Mouse (Mus musculus): Measurements from ENCODE around the gene Egfl6. TPM values are rescaled to one million over a fixed set of nuclear protein-coding genes. Genes with fewer than 3 reads are reported as not detected.

The Egfl6 gene
- total RNA-seq, 2 experiments from 2014 or later, result 33.3 to 36.4 TPM

DNA sequence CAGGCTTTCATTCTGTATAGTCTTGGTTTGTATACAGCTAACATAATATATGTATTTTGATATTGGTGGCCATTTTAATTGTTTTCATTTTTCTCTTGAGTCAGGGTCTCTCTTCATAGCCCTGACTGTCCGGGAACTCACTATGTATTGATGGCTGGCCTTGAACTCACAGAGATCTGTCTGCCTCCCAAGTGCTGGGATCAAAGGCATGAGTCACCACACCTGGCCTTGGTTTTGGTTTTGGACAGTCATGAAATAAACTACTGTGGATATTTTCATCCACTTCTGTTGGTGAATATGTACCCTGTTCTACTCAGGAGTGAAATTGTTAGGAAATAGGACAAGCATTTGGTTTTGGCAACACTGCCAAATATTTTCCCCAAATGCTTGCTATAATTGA lies 68.9 kb downstream of the Egfl6 start:
- peak; percentile 43 to 58 for DNase-seq

DNA sequence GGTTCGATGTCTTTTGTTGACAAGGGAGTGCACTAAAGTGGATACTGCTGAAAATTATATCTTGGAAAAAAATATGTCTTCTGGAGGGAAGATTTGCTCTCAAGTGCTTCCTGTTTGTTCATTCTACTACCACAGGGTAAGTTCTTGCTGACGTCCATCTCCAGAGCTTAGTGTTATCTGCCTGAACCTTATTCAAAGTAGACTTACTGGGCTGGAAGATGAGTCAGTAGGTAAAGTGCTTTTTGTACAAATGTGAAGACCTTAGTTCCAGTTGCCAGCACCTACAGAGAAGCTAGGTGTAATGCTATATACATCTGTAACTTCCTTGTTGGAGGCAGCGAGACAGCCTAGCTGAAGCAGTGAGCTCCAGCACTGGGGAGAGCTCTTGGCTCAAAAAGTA lies 69.6 kb downstream of the Egfl6 start:
- no peak for DNase-seq

DNA sequence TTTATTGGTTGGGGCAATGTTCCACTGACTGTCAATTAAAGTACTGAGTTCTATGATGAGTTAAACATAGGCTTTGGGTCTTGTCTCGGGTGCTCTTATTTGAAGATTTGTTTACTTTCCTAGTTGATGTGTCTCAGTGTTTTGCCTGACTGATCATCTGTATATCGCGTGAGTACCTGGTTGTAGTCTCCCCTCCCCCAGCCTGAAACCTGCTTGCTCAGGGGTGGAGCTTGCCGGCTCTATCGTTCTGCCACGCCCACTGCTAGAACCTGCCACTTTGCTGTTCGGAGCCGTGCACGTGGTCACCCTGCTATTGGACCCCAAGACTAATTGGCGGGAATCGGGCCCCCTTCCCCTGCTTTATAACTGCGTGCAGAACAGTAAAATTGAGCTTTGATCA lies 71.5 kb downstream of the Egfl6 start:
- peak in 1 of 2 experiments; percentile 21 for DNase-seq

DNA sequence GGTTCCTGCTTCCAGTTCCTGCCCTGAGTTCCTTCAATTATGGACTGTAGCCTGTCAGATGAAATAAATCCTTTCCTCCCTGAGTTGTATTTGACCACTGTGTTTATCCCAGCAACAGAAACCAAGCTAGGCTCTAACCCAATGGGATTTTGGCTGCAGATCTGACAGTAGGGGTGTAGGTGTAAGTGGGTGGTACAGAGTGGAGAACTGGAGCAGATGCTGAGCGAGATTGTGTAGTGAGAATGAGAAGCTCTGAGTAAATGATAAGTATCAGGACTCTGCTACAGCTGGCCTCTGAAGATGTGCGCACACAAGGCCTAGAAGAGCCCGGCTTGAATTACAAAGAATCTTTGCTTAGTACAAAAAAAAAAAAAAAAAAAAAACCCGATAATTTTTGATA lies 73.4 kb downstream of the Egfl6 start:
- DNase-seq, result no peak

DNA sequence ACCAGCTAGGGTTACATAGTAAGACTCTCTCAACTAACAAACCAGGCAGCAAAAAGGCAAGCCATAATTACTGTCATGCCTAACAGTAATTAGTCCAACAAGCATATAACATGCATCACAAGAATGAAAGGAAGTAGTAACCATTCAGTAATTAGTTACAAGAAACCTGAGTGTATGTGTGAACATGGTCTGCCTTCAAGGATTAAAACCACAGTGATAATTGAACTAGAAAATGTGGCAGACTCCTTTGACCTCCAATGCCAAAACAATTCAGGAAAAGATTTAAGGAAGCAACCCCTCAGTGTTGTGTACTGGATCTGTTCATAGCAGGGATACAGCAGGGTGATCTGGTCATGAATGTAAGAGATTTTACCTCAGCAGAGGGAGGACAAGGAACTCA lies 74.4 kb downstream of the Egfl6 start:
- DNase-seq, result no peak

DNA sequence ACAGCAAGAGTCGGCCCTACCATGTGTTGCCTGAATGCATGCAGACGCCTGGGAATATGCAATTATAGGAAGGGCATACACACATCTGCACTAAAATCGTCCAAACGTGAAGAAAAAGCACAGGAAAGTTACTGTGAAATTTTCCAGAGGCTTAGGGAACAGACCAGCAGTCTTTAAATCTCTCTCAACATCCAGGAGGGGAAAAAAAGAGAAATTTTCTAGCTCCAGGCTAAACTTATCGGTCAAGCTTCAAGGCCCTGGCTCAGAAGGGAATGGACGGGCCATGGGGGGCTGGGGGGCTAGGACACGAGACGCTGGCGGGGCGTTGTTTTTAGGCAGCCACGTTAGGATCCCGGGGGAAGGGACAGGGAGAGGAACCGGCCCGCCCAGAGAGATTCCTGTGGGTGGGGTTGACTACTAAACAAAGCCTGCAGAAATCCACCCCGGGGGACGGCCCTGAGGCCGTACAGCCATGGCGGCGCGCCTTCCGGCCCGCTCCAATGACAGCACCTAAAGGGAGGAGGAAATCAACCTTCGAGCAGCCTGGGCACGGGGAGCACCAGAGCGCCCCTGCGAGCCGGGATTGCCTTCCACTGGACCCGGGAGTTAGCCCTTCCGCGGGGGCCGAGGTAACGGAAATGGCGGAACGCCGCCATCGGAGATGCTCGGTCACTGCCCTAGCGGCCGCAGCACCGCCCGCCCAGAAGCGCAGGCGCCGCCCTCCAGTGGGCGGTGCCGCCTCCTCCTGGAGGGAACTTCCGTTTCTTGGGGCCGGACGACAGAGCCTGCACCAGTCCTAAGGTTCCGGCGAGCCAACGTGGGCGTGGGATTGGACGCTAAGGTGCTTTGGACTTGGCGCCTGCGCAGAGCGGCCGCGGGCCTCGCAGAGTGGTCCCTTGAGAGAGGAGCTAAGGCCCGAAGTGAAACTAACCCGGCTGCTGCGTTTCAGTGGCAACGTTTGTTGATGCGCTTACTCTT lies 75.5 kb downstream of the Egfl6 start:
- DNase-seq, result peak; percentile 93 to 94

DNA sequence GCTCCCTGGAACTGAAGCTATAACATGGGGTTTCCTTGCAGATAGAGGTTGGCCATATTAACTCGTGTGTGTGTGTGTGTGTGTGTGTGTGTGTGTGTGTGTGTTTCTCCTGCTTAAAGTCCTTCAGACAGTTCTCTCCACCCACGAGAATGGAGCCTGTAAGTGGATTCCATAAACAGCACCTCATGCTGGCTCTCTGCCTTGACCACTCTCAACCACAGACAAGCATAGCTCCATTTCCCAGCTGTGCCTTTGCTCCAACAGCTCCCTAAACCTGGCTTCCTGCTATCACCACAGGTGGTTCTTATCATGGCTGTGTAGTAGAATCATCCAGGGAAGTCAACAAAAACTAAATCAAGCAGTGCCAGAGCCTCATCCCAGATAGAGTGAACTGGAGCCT lies 81.1 kb downstream of the Egfl6 start:
- DNase-seq, result no peak

DNA sequence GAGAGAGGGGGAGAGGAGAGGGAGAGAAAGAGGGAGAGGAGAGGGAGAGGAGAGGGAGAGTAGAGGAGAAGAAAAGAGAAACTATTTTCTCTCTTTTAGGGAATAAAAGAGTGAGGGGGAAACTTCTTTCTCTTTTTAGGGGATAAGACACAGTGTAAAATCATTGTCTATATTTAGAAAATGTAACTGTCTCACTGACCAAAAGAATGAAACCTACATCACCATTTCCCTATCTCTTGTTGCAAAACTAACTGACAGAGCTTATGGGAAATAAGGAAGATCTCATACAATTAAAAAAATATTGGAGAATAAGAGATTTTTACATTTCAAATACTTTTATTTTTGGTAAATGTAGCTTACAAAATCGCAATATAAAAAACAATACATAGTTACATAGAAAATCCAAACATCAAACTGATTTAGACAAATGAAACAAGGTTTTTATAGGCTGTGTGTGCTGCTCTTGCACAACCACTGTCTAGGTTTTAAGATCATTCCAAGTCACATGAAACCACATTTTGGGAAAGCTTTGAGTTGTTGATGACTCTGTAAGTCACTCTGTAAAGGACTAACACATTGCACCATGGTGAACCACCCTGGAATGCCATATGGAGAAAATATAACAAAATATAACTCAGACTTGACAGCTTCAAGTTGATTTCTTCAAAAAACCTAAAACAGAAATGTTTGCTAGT lies 85.9 kb downstream of the Egfl6 start:
- DNase-seq, result no peak

DNA sequence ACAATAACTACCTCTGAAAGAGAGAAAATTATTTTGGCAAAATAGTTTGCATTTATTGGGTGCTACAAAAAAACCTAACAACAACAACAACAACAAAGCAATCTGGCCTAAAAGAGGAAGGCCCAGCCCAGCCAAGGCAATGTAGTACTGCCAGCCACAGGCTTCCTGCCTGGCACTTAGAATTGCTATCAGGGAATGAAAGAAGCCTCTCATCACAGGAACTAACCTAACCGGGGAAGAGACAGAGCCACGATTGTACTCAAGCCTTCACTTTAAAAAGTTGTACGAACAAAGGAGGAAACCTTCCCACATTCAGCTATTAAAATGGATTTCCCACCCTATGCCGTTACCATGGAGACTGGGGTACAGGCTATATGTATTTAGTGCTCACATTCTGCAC lies 87.7 kb downstream of the Egfl6 start:
- no peak for DNase-seq

DNA sequence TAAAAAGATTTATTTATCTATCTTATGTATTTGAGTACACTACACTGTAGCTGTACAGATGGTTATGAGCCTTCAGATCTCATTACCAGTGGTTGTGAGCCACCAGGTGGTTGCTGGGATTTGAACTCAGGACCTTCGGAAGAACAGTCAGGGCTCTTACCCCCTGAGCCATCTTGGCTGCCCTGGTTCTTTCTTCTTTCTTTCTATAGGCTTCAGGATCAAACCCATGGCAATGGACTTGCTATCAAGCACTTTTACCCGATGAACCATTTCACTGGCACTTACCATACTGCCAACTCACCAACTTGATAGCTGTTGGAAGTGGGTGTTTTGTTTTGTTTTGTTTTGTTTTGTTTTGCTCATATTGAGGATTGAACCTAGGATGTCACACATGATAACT lies 90.5 kb downstream of the Egfl6 start:
- no peak for DNase-seq

DNA sequence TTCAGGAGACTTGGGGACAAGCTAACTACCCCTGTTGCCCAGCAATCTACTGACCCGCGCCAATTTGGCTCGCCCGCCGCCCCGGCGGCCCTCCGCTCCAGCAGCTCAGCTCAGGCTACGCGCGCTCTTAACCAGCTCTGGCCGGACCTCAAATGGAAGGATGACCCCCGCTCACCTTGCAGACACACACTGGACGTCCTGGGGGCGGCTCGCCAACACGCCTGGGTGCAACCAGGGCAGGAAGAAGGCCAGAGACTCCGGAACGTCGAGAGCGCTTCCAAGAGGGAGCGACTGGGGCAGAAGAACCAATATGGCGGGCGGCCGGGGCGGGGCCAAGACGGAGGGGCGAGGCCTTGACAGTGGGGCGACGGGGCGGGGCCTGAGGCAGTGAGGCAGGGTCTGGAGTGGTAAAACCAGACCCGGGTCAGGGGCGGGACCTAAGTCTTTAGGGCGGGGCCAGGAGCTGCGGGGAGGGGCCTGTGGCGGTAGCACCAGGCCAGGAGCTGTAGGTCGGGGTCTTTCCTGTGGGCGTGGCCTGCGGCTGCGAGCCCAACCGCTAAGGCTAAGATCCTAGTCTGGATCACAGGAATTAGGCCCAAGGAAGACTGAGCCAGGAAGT lies 106.0 kb downstream of the Egfl6 start, which contains the start of gene Rab9:
TSS of gene Rab9 (minus strand) at position 503 of the 619 bp plus-strand sequence.
- peak; percentile 94 to 97 for DNase-seq

DNA sequence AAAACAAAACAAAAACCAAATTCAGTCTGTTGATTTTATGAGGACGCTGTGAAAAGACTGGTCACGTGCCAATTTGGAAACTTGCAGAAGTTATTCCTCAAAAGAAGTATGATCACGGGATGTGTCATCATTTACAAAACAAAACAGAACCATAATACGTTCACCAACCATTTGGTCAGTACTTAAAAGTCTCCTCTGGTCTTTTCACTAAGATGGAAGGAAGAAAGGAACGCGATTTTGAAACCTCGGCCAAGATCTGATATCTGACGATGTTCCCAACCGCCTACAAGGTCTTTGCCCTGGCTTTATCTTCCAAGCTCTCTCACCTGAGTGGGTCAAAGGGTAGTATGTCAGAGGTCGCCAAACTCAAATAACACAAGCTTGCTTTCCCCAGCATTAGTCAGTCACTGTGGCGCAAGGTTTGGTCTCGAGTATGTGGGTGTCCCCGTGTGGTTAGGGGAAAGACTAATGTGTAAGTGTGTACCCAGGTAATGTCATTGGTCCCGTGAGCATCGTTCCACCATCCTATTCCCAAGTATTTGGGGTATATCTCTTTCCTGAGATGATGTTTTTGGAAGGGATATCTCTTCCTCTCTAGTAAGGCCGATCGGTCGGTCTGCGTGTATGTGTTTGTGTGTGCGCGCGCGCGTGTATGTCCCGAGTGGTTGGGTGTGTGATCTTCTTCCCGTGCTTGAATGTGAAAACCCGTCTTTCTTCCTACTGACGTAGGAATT lies 106.7 kb downstream of the Egfl6 start:
- DNase-seq, result peak; percentile 10 to 30

DNA sequence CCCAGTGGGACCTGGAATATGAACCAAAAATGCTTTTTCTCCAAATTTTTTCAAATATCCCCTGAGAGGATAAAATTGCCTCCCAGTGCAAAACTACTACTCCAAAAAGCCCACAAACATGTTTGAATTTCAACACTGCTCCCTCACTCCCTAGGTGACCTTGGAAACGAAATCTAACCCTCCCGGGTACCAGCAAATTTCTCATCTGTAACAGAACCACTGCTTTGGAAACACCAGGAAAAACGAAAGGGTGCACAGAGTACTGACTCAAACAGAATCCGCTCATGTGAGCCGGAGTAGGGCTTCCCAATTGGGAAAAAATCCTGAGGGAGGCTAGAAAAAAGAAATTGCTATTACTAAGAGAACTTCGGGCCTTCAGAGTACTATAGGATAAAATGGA lies 108.1 kb downstream of the Egfl6 start:
- no peak for DNase-seq

Other genes starting within 250 kb of the Egfl6 start
- gene Trappc2, start 145.1 kb downstream of the Egfl6 start, total RNA-seq (2021), result 10 to 100 TPM; 23.4 to 24.4 TPM
- 1 to 10 TPM; 4.5 to 7.8 TPM for gene Ofd1, start 145.0 kb downstream of the Egfl6 start, total RNA-seq (2021)
- 10 to 100 TPM; 46.2 to 54.3 TPM for gene Rab9, start 105.9 kb downstream of the Egfl6 start, total RNA-seq (2021)
- 1 to 10 TPM; 2.2 to 8.8 TPM for gene Tceanc, start 67.2 kb downstream of the Egfl6 start, total RNA-seq (2021)